Comparison of ENCODE assay signal across 8 mouse cellular contexts in genomic region chr2:63473699-63474098, GRCm38 (mm10).
DNase-seq lines count a peak whose midpoint lies in the region; ATAC-seq and TF ChIP-seq lines count a peak whose summit lies in the region.

No protein-coding gene starts in this region.

- TF ChIP-seq EP300 in liver, postnatal 0 days (IDR thresholded peaks at IDR 0.05; ENCODE audit: low read depth), result no peak

- ATAC-seq in liver, postnatal 0 days, result no peak
- peak; percentile 93 for ATAC-seq in forebrain, embryonic 15.5 days (replicated peaks)
- peak; percentile 78 for ATAC-seq in midbrain, embryonic 12.5 days (ENCODE audit: low FRiP score, low read depth)

- H3K9me3 ChIP-seq in liver, postnatal 0 days (ENCODE audit: low read length), result no peaks in the 10 kb centered on the region
- H3K9me3 ChIP-seq in forebrain, embryonic 15.5 days, result no peaks in the 10 kb centered on the region
- H3K9me3 ChIP-seq in midbrain, embryonic 12.5 days, result no peaks in the 10 kb centered on the region

- no peak overlapping the region for H3K4me2 ChIP-seq in liver, postnatal 0 days (ENCODE audit: low read depth, low read length)
- H3K4me2 ChIP-seq in forebrain, embryonic 15.5 days (replicated peaks), result no peak overlapping the region
- no peak overlapping the region for H3K4me2 ChIP-seq in midbrain, embryonic 12.5 days (replicated peaks)

- H3K4me3 ChIP-seq in liver, postnatal 0 days (ENCODE audit: low read depth, low read length), result no peak overlapping the region
- H3K4me3 ChIP-seq in forebrain, embryonic 15.5 days, result no peak overlapping the region
- H3K4me3 ChIP-seq in layer of hippocampus, adult 2 months, result no peak overlapping the region
- H3K4me3 ChIP-seq in midbrain, embryonic 12.5 days, result no peak overlapping the region

- no peaks in the 10 kb centered on the region for H3K27me3 ChIP-seq in liver, postnatal 0 days (ENCODE audit: insufficient read depth, low read length)
- no peaks in the 10 kb centered on the region for H3K27me3 ChIP-seq in forebrain, embryonic 15.5 days
- H3K27me3 ChIP-seq in midbrain, embryonic 12.5 days, result no peaks in the 10 kb centered on the region

- 19% methylated on average over 2 of the region's 2 CpGs for WGBS in liver, postnatal 0 days (ENCODE audit: insufficient replicate concordance)
- WGBS in forebrain, embryonic 15.5 days, result 15% methylated on average over 2 of the region's 2 CpGs
- WGBS in midbrain, embryonic 12.5 days, result 20% methylated on average over 2 of the region's 2 CpGs

- H3K27ac ChIP-seq in liver, postnatal 0 days (ENCODE audit: low read depth), result no peak overlapping the region
- H3K27ac ChIP-seq in forebrain, embryonic 15.5 days (replicated peaks), result no peak overlapping the region
- no peak overlapping the region for H3K27ac ChIP-seq in layer of hippocampus, adult 2 months
- no peak overlapping the region for H3K27ac ChIP-seq in midbrain, embryonic 12.5 days (replicated peaks)

- no peak overlapping the region for H3K9ac ChIP-seq in liver, postnatal 0 days (replicated peaks)
- H3K9ac ChIP-seq in forebrain, embryonic 15.5 days (replicated peaks), result no peak overlapping the region
- no peak overlapping the region for H3K9ac ChIP-seq in midbrain, embryonic 12.5 days (replicated peaks)

- TF ChIP-seq CTCF in liver, postnatal 0 days (IDR thresholded peaks at IDR 0.05; ENCODE audit: low read depth), result peak; percentile 67
- peak; percentile 93 for TF ChIP-seq CTCF in layer of hippocampus, adult 2 months (conservative IDR thresholded peaks at IDR 0.05)

- H3K36me3 ChIP-seq in liver, postnatal 0 days (replicated peaks; ENCODE audit: insufficient read depth, low read length), result no peaks in the 10 kb centered on the region
- no peaks in the 10 kb centered on the region for H3K36me3 ChIP-seq in forebrain, embryonic 15.5 days
- H3K36me3 ChIP-seq in midbrain, embryonic 12.5 days, result no peaks in the 10 kb centered on the region

- no peaks in the 10 kb centered on the region for H3K4me1 ChIP-seq in liver, postnatal 0 days (ENCODE audit: insufficient read depth)
- H3K4me1 ChIP-seq in forebrain, embryonic 15.5 days, result no peaks in the 10 kb centered on the region
- H3K4me1 ChIP-seq in midbrain, embryonic 12.5 days, result no peaks in the 10 kb centered on the region

- peak; percentile 20 for DNase-seq in liver, postnatal 0 days
- no peak for DNase-seq in liver
- DNase-seq in adrenal gland, adult 8-10 months, result peak; percentile 2
- peak; percentile 49 to 63 for DNase-seq in layer of hippocampus, adult 2 months (ENCODE audit: low spot score in 2 of 2)
- no peak for DNase-seq in T-cell, adult 2 months (ENCODE audit: low spot score)
- no peak for DNase-seq in spleen, postnatal 10 days (ENCODE audit: low spot score in 2 of 2)

Comparison
In these comparisons a context has a peak if more than half of its experiments do, and no peak if none do; other contexts are left out.
1. DNase-seq: peak in liver, postnatal 0 days (single experiment), adrenal gland, adult 8-10 months (single experiment) and layer of hippocampus, adult 2 months (2 of 2); none in liver (single experiment), T-cell, adult 2 months (single experiment) and spleen, postnatal 10 days (0 of 2).